Mouse (Mus musculus): ENCODE measurements around the gene Clca2.

DNA sequence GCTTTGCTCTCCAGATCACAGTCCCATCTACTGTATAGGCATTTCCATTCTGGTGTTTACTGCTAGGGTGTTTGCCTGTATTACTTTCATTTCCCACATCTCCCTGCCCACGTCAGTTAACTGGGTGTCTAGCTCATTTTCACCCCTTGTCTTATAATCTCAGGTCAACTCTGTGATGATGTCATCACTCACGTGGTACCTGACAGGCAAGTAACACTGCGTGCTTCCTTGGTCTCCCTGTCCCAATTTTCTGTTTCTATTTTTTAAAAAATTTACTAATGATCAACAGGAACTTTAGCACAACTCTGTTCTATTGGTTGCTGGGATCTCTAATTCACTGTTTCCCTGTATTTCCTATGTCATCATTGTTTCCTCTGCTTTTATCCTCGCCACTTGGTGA lies 30.3 kb downstream of the Clca2 start:
- TF ChIP-seq CTCF (IDR thresholded peaks at IDR 0.05; ENCODE audit: low read depth) (no peak), EP300 (optimal IDR thresholded peaks at IDR 0.05) (no peak)
